Mouse (Mus musculus): ENCODE measurements around the gene Zfp867.
A peak's percentile ranks its signal among the peaks of the same experiment; 100 is the strongest.

Zfp867 gene

GRCm38 (mm10) chr11:59472326-59472677 is at the start of gene Zfp867:
TSS of gene Zfp867 (minus strand) at chr11:59472474.
- peaks cover 25% of the 10 kb centered on the region for H3K4me1 ChIP-seq (replicated peaks; ENCODE audit: low read depth, low read length)
- H3K36me3 ChIP-seq (ENCODE audit: insufficient read depth, low read length) = peaks cover 4% of the 10 kb centered on the region; the same call in 1 of the 2 replicates
- 0 out of 2 replicates have a peak, but pooled peaks cover 3% of the 10 kb centered on the region for H3K27me3 ChIP-seq (ENCODE audit: insufficient read depth, low read length)
- peak within 1 kb of the TSS; percentile 96 for H3K4me3 ChIP-seq (replicated peaks; ENCODE audit: low read length)
- no peak for TF ChIP-seq POU5F1 (IDR thresholded peaks at IDR 0.05; ENCODE audit: borderline replicate concordance, low read length)
- no peak for TF ChIP-seq NANOG (IDR thresholded peaks at IDR 0.05; ENCODE audit: borderline replicate concordance, low read length)
- no peak for TF ChIP-seq CTCF (conservative IDR thresholded peaks at IDR 0.05; ENCODE audit: low read length)
- H3K9me3 ChIP-seq (ENCODE audit: low read length) = no peaks in the 10 kb centered on the region

- Histone ChIP-seq H3K4me1 (replicated peaks; ENCODE audit: low read depth, low read length) (peaks cover 87% of the 10 kb centered on the region), H3K9me3 (ENCODE audit: low read length) (no peaks in the 10 kb centered on the region), H3K4me3 (replicated peaks; ENCODE audit: low read length) (peak overlapping the region; percentile 64), H3K27me3 (ENCODE audit: insufficient read depth, low read length) (no peaks in the 10 kb centered on the region), H3K36me3 (ENCODE audit: insufficient read depth, low read length) (peaks cover 12% of the 10 kb centered on the region)
- TF ChIP-seq POU5F1 (IDR thresholded peaks at IDR 0.05; ENCODE audit: borderline replicate concordance, low read length) (no peak), CTCF (conservative IDR thresholded peaks at IDR 0.05; ENCODE audit: low read length) (no peak)
Observed at GRCm38 (mm10) chr11:59519741-59520495, 47.6 kb upstream of the Zfp867 start.

DNA sequence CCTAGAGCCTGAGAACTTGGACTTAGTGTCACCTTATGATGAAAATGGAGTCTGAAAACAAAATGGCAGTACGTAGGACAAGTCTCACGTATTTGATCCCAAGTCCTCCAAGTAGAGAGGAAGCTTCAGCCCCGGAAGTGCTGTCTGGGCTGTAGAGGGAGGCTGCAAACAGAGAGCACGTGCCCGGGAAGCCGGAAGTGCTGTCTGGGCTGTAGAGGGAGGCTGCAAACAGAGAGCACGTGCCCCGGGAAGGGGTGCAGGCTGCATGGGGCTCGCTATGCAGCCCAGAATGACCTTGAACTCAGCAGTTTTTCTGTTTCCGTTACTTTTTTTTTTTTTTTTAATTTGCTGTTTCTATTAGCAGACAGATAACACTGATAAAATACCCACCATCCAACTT is 46.0 kb upstream of the Zfp867 start:
- Histone ChIP-seq H3K36me3 (ENCODE audit: insufficient read depth, low read length) (peaks cover 12% of the 10 kb centered on the region), H3K9me3 (ENCODE audit: low read length) (no peaks in the 10 kb centered on the region), H3K4me3 (replicated peaks; ENCODE audit: low read length) (no peak overlapping the region), H3K4me1 (replicated peaks; ENCODE audit: low read depth, low read length) (peaks cover 97% of the 10 kb centered on the region), H3K27me3 (ENCODE audit: insufficient read depth, low read length) (no peaks in the 10 kb centered on the region)
- TF ChIP-seq POU5F1 (IDR thresholded peaks at IDR 0.05; ENCODE audit: borderline replicate concordance, low read length) = no peak
- TF ChIP-seq NANOG (IDR thresholded peaks at IDR 0.05; ENCODE audit: borderline replicate concordance, low read length) = no peak
- TF ChIP-seq CTCF (conservative IDR thresholded peaks at IDR 0.05; ENCODE audit: low read length) = no peak

DNA sequence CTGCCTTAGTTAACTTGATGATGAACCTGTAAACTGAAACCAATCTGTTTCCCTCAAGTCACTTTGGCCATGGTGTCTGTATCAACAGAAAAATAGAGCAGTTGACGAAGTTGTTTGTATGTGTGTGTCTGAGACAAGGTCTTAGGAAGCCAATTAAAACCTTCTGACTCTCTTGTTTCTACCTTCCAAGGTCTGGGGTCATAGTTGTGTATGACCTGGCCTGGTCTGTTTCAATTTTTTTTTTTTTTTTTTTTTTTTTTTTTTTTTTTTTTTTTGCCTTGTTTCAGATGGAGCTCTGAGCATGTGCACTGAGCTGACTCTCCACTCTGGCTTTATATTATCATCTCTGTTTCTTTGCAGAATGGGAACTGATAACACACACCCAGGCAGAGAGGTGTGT is 45.2 kb upstream of the Zfp867 start:
- TF ChIP-seq NANOG (IDR thresholded peaks at IDR 0.05; ENCODE audit: borderline replicate concordance, low read length) (no peak), CTCF (conservative IDR thresholded peaks at IDR 0.05; ENCODE audit: low read length) (no peak), POU5F1 (IDR thresholded peaks at IDR 0.05; ENCODE audit: borderline replicate concordance, low read length) (no peak)
- Histone ChIP-seq H3K9me3 (ENCODE audit: low read length) (no peaks in the 10 kb centered on the region), H3K36me3 (ENCODE audit: insufficient read depth, low read length) (peaks cover 12% of the 10 kb centered on the region), H3K27me3 (ENCODE audit: insufficient read depth, low read length) (no peaks in the 10 kb centered on the region), H3K4me1 (replicated peaks; ENCODE audit: low read depth, low read length) (peaks cover 97% of the 10 kb centered on the region), H3K4me3 (replicated peaks; ENCODE audit: low read length) (no peak overlapping the region)

DNA sequence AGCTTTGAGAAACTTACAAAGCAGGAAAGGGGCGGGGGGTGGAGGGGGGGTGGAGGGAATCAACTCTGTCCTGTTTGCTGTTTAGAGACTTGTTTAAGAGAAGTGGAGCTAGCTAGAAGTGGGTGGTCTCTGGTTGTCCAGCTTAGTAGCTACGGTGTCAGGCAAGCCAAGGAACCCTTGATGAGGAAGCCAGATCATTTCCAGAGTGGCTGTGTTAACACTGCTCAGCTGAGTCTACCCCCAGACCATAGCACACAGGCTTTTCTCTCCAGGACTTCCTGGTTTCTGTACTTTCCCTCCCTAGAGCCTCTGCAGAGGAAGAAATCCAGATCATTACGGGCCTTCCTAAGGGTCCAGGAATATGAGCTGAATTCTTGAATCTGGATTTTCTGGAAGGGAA is 42.5 kb upstream of the Zfp867 start:
- Histone ChIP-seq H3K36me3 (ENCODE audit: insufficient read depth, low read length) (peaks cover 20% of the 10 kb centered on the region), H3K4me1 (replicated peaks; ENCODE audit: low read depth, low read length) (peaks cover 98% of the 10 kb centered on the region), H3K4me3 (replicated peaks; ENCODE audit: low read length) (no peak overlapping the region; the same call in 1 of the 2 replicates), H3K9me3 (ENCODE audit: low read length) (no peaks in the 10 kb centered on the region), H3K27me3 (ENCODE audit: insufficient read depth, low read length) (no peaks in the 10 kb centered on the region)
- TF ChIP-seq NANOG (IDR thresholded peaks at IDR 0.05; ENCODE audit: borderline replicate concordance, low read length) (no peak), CTCF (conservative IDR thresholded peaks at IDR 0.05; ENCODE audit: low read length) (no peak), POU5F1 (IDR thresholded peaks at IDR 0.05; ENCODE audit: borderline replicate concordance, low read length) (no peak)

GRCm38 (mm10) chr11:59514381-59514780 is 42.1 kb upstream of the Zfp867 start:
- TF ChIP-seq POU5F1 (IDR thresholded peaks at IDR 0.05; ENCODE audit: borderline replicate concordance, low read length) (no peak), CTCF (conservative IDR thresholded peaks at IDR 0.05; ENCODE audit: low read length) (no peak), NANOG (IDR thresholded peaks at IDR 0.05; ENCODE audit: borderline replicate concordance, low read length) (no peak)
- no peaks in the 10 kb centered on the region for H3K27me3 ChIP-seq (ENCODE audit: insufficient read depth, low read length)
- no peaks in the 10 kb centered on the region for H3K9me3 ChIP-seq (ENCODE audit: low read length)
- H3K36me3 ChIP-seq (ENCODE audit: insufficient read depth, low read length) = peaks cover 24% of the 10 kb centered on the region
- H3K4me1 ChIP-seq (replicated peaks; ENCODE audit: low read depth, low read length) = peaks cover 98% of the 10 kb centered on the region
- H3K4me3 ChIP-seq (replicated peaks; ENCODE audit: low read length) = no peak overlapping the region

DNA sequence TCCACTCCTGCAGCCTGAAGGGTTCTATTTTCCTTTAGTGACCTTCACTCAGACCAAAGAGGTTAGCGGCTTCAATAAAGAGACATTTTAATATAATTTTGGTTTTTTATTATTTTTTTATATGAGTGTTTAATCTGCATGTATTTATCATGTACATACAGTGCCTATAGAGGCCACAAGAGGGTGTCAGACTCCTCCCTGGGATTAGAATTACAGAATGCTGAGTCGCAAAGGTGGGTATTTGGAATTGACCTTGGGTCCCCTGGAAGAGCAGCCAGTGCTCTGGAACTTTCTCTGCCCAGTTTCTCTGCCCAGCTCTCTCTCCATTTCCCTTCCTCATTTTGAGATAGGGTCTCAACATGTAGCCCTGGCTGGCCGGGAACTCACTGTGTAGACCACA is 41.3 kb upstream of the Zfp867 start:
- TF ChIP-seq POU5F1 (IDR thresholded peaks at IDR 0.05; ENCODE audit: borderline replicate concordance, low read length) (no peak), CTCF (conservative IDR thresholded peaks at IDR 0.05; ENCODE audit: low read length) (peak; percentile 39), NANOG (IDR thresholded peaks at IDR 0.05; ENCODE audit: borderline replicate concordance, low read length) (no peak)
- H3K27me3 ChIP-seq (ENCODE audit: insufficient read depth, low read length) = no peaks in the 10 kb centered on the region
- peaks cover 98% of the 10 kb centered on the region for H3K4me1 ChIP-seq (replicated peaks; ENCODE audit: low read depth, low read length)
- H3K4me3 ChIP-seq (replicated peaks; ENCODE audit: low read length) = no peak overlapping the region
- H3K9me3 ChIP-seq (ENCODE audit: low read length) = no peaks in the 10 kb centered on the region
- peaks cover 32% of the 10 kb centered on the region for H3K36me3 ChIP-seq (ENCODE audit: insufficient read depth, low read length)

DNA sequence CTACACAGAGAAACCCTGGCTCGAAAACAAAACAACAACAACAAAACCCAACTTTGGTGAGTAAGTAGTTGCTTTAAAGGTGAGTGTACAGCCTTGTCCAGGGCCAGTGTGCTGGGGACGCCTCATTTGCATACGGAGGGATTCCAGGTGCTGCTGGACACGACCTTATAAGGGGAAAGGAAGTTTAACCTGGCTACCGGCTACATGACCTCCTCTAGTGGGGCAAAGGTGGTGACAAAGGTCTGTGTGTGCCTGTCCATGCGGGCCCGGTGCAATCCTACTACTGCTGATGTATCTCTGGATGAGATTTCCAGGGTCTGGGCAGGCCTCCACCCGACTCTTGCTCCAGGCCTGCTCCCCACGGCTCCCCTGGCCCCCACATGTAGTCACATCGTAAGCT is 40.5 kb upstream of the Zfp867 start:
- H3K4me3 ChIP-seq (replicated peaks; ENCODE audit: low read length) = 0 out of 2 replicates have a peak overlapping the region, but pooled peaks have one; percentile 26
- peaks cover 97% of the 10 kb centered on the region for H3K4me1 ChIP-seq (replicated peaks; ENCODE audit: low read depth, low read length)
- peaks cover 38% of the 10 kb centered on the region for H3K36me3 ChIP-seq (ENCODE audit: insufficient read depth, low read length)
- peaks cover 4% of the 10 kb centered on the region; the same call in 1 of the 2 replicates for H3K27me3 ChIP-seq (ENCODE audit: insufficient read depth, low read length)
- no peaks in the 10 kb centered on the region for H3K9me3 ChIP-seq (ENCODE audit: low read length)
- no peak for TF ChIP-seq POU5F1 (IDR thresholded peaks at IDR 0.05; ENCODE audit: borderline replicate concordance, low read length)
- TF ChIP-seq CTCF (conservative IDR thresholded peaks at IDR 0.05; ENCODE audit: low read length) = no peak
- TF ChIP-seq NANOG (IDR thresholded peaks at IDR 0.05; ENCODE audit: borderline replicate concordance, low read length) = no peak

All from E14TG2a.4 (cell line).